Mouse (Mus musculus) small intestine, adult 2 months (tissue): ENCODE results near the gene Pycr1. TPM values are rescaled to one million over a fixed set of nuclear protein-coding genes. Genes with fewer than 3 reads are reported as not detected.
A peak's percentile ranks its signal among the peaks of the same experiment; 100 is the strongest.

Experiments used
- H3K27ac ChIP-seq: fragments of 200-500 bp; 2 replicates; pipeline ENCODE4 v1.5.1; 2012; ENCODE audit warnings: low read depth, low read length, control low read depth, inconsistent platforms; ENCODE audit not compliant: insufficient read depth
- H3K27me3 ChIP-seq: fragments of 200-500 bp; 2 replicates; pipeline ENCODE4 v1.6.1; 2012; ENCODE audit warnings: mild to moderate bottlenecking, moderate library complexity, low read length, inconsistent platforms; ENCODE audit not compliant: control insufficient read depth, insufficient read depth
- H3K36me3 ChIP-seq: fragments of 200-500 bp; 2 replicates; pipeline ENCODE4 v1.6.1; 2012; ENCODE audit warnings: mild to moderate bottlenecking, low read length, control low read depth, inconsistent platforms; ENCODE audit not compliant: control insufficient read depth, insufficient read depth
- H3K4me1 ChIP-seq: fragments of 200-500 bp; 2 replicates; pipeline ENCODE4 v1.6.1; 2012; ENCODE audit warnings: low read length, inconsistent platforms, mixed read lengths; ENCODE audit not compliant: control insufficient read depth, insufficient read depth, insufficient read length
- H3K4me3 ChIP-seq: fragments of 200-500 bp; 2 replicates; pipeline ENCODE4 v1.5.1; 2012; ENCODE audit warnings: low read depth, mild to moderate bottlenecking, control low read depth, inconsistent platforms, low read length, moderate library complexity
- CTCF ChIP-seq: fragments of 200-500 bp; IDR thresholded peaks from 2 replicates; pipeline ENCODE4 v1.5.1; 2012; ENCODE audit warnings: low read depth, mild to moderate bottlenecking, control low read depth, inconsistent platforms, low read length, moderate library complexity, mixed read lengths; ENCODE audit not compliant: insufficient replicate concordance, insufficient read length; ENCODE audit errors: extremely low read depth
- POLR2A ChIP-seq: fragments of 200-500 bp; IDR thresholded peaks from 2 replicates; pipeline ENCODE4 v1.6.1; 2012; ENCODE audit warnings: low read depth, mild to moderate bottlenecking, control low read depth, inconsistent platforms, low read length, moderate library complexity
- WGBS: fragments of 180-500 bp; shearing (Covaris S2); methylation state at CpG from one replicate; pipeline ENCODE4 v1.1.7; 2018; 5-methylcytosine and 5-hydroxymethylcytosine counted together
- polyA plus RNA-seq: library from polyadenylated mRNA; depleted of rRNA; stranded (reverse); fragments of >200 nt; gene quantifications from 2 replicates; pipeline ENCODE4 v1.2.3, GENCODE M21; 2012

Pycr1 gene
- polyA plus RNA-seq, 1 experiment = 19.9 TPM

GRCm38 (mm10) chr11:120665406-120665805 lies 21.8 kb upstream of the Pycr1 start:
- Histone ChIP-seq H3K27ac (no peak overlapping the region), H3K4me1 (peaks cover 8% of the 10 kb centered on the region; the same call in 1 of the 2 replicates), H3K27me3 (peaks cover 19% of the 10 kb centered on the region), H3K36me3 (no peaks in the 10 kb centered on the region), H3K4me3 (no peak overlapping the region)
- TF ChIP-seq POLR2A (no peak), CTCF (no peak)
- 78% methylated on average over 3 of the region's 3 CpGs for WGBS

DNA sequence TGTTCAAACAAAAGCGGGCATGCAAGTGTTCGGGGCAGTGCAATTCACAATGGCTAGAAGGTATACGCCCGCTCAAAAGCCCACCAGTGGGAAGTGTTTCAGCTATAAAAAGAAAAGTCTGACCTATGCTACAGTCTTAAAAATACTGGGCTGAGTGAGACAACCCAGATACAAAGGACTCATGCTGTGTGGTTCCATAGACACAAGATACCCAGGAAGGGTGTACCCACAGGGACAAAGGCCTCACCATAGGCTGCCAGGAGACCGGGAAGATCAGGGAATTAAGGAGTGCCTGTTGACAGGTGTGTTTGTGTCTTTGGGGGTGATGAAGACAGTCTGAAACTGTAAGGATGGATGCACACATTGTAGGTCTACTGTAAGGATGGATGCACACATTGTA lies 20.1 kb upstream of the Pycr1 start:
- Histone ChIP-seq H3K4me1 (peaks cover 13% of the 10 kb centered on the region; the same call in 1 of the 2 replicates), H3K36me3 (no peaks in the 10 kb centered on the region), H3K27me3 (peaks cover 35% of the 10 kb centered on the region), H3K27ac (no peak overlapping the region), H3K4me3 (no peak overlapping the region)
- TF ChIP-seq POLR2A (no peak), CTCF (no peak)
- WGBS = 50% methylated on average over 5 of the region's 5 CpGs

DNA sequence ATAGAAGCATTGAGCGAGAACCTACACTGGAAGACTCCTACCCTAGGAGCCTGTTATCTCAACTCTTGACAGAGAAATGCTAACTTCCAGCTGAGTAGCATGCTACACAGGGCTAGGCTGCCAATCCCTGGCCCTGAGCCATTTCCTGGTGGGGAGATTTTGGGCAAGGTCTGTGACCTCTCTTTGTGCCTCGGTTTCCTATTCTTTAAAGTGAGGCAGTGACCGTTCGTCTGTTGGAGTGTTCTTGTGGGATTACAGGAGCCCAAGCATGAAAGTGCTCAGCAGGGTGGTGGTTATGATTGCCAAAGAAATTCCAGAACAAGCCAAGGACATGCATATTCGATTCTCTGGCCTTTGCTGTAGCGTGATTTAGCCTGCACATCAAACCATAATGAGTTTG lies 19.2 kb upstream of the Pycr1 start:
- 71% methylated on average over 6 of the region's 6 CpGs for WGBS
- Histone ChIP-seq H3K27ac (no peak overlapping the region), H3K36me3 (no peaks in the 10 kb centered on the region), H3K27me3 (peaks cover 35% of the 10 kb centered on the region), H3K4me3 (no peak overlapping the region), H3K4me1 (peaks cover 13% of the 10 kb centered on the region)
- TF ChIP-seq POLR2A (no peak), CTCF (no peak)

GRCm38 (mm10) chr11:120661076-120661460 lies 17.5 kb upstream of the Pycr1 start, which contains the start of gene Notum:
TSS of gene Notum (minus strand) at chr11:120661175.
- Histone ChIP-seq H3K4me3 (peak within 1 kb of the TSS; percentile 52), H3K4me1 (peaks cover 13% of the 10 kb centered on the region), H3K27me3 (peaks cover 35% of the 10 kb centered on the region), H3K36me3 (no peaks in the 10 kb centered on the region), H3K27ac (no peak within 1 kb of the TSS)
- WGBS = 3% methylated on average over 35 of the region's 35 CpGs
- TF ChIP-seq POLR2A (no peak), CTCF (no peak)

DNA sequence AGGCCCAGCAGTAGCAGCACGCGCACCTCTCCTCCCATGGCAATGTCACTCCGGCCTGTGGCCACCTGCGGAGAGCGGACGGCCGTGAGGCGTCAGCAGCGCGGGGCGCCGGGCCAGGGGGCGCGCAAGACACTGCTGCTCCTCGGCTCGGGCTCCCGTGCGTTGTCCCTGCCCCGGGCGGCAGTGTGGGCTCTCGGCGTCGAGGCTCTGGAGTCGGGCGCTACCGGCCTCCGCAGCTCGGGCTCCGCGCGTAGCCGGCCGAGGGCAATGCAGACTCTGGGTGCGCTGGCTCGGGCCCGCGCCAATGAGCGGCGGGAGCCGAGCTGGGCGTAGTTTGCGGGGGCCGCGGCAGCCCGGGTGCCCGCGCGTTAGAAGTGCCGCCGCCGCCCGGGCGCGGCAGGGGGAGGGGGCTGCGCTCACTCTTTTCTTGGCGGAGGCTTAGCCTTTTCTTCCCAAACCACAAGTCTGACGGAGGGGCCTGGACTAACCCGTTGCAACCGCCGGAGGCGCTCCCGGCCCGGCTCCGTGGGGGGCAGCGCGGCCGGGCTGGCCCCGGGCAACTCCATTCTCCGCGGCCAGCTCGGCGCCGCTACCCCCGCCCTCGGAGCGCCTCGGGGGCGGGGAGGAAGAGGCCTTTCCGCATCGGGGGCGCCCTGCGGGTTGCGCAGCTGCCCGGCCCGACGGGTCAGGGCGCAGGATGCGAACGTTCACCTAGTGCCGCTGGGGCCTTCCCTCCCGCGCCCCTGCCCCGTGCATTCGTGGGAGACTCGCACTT lies 16.9 kb upstream of the Pycr1 start:
- WGBS = 1% methylated on average over 95 of the region's 95 CpGs
- Histone ChIP-seq H3K4me3 (peak overlapping the region; percentile 52), H3K27me3 (peaks cover 35% of the 10 kb centered on the region), H3K36me3 (no peaks in the 10 kb centered on the region), H3K4me1 (peaks cover 13% of the 10 kb centered on the region), H3K27ac (no peak overlapping the region)
- TF ChIP-seq POLR2A (no peak), CTCF (peak; percentile 8; the same call in 1 of the 2 replicates)

DNA sequence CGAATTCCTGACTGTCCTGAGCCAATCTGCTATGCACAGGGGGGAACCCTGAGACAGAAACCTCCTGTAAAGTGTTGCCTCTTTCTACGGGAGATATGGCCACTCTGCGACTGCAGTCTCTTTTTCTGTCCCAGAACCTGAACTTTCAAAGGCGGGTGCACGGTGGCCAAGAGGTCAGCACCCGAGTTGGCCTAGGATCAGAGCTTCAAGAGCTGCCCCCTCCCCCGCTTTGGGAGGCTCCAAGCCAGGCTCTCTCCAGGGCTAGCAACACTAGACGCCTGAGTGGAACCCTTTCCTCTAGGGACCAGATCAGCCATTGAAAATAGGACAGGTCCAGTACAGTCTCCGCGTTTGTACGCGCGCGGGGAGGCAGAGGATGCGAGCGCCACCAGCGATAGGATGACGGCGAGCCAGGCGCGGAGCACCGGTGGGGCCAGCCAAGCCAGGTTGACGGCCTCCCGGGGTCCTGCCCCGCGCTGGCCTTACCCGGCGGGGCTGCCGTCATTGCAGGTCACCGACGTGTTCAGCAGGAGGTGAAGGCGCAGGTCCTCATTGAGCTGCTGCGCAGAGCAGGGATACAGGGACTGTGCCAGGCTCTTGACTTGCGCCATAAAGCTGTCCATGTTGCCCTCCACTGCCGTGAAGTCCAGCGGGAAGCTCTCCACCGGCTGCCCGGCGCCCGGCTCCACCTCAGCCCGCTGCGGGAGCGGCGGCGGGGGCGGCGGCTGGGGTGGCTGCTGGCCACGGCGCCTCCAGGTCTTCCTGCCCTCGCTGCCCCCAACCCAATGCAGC lies 16.1 kb upstream of the Pycr1 start:
- WGBS = 4% methylated on average over 50 of the region's 50 CpGs
- Histone ChIP-seq H3K36me3 (no peaks in the 10 kb centered on the region), H3K27me3 (peaks cover 35% of the 10 kb centered on the region), H3K4me3 (peak overlapping the region; percentile 52), H3K27ac (no peak overlapping the region), H3K4me1 (peaks cover 13% of the 10 kb centered on the region)
- no peak for TF ChIP-seq POLR2A
- no peak for TF ChIP-seq CTCF

DNA sequence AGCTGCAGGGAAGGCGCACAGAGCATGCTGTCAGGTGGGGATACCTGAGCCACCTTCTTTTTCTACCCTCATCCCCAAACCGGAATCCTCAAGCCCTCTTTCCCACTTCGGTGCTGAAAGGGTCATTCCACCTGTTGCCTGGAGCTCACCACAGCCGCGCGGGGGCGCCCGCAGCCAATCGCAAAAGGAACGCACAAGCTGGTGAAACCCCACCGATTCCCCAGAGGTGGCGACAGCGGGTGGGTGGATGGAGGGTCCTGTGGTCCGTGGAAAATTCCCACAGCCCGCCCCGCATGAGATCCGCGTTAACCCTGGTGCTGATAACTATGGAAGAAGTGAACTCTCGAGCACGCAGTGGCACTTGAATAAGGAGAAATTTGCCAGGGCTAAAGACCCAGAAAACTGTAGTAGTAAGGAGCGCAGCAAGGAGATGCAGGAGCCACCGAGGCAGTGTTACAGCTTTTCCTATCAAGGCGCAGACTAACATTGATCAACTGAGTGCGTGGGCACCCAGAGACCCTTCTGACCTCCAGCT lies 15.4 kb upstream of the Pycr1 start:
- Histone ChIP-seq H3K27me3 (peaks cover 35% of the 10 kb centered on the region), H3K36me3 (no peaks in the 10 kb centered on the region), H3K27ac (no peak overlapping the region), H3K4me3 (peak overlapping the region; percentile 20; the same call in 1 of the 2 replicates), H3K4me1 (peaks cover 13% of the 10 kb centered on the region)
- TF ChIP-seq CTCF (peak; percentile 70), POLR2A (no peak)
- WGBS = 2% methylated on average over 24 of the region's 24 CpGs
